Mouse (Mus musculus) frontal cortex, postnatal 10 days (tissue): Measurements from ENCODE around the gene Gstk1.

ENCODE experiments used
- DNase-seq, 2 experiments: peaks; one replicate each; pipeline ENCODE4 v3.0.0; 2022; ENCODE audit warnings: low spot score in 2 of 2, mixed read lengths in 1 of 2

The Gstk1 gene

GRCm38 (mm10) chr6:42245711-42246353 is at the start of gene Gstk1:
TSS of gene Gstk1 (plus strand) at chr6:42245935.
- peak; percentile 45 to 65 for DNase-seq

- peak in 1 of 2 experiments; percentile 17 for DNase-seq
Observed at GRCm38 (mm10) chr6:42197710-42198109, 48.0 kb upstream of the Gstk1 start.

- no peak for DNase-seq
Observed at GRCm38 (mm10) chr6:42199498-42199897, 46.2 kb upstream of the Gstk1 start.

GRCm38 (mm10) chr6:42215028-42215427 is 30.7 kb upstream of the Gstk1 start, which contains the start of gene Tas2r144:
TSS of gene Tas2r144 (plus strand) at chr6:42215328.
- DNase-seq: no peak

GRCm38 (mm10) chr6:42222286-42222685 is 23.4 kb upstream of the Gstk1 start:
- DNase-seq: no peak

- no peak for DNase-seq
Observed at GRCm38 (mm10) chr6:42225046-42225445, 20.7 kb upstream of the Gstk1 start.

GRCm38 (mm10) chr6:42227240-42228101 is 18.3 kb upstream of the Gstk1 start:
- DNase-seq: peak in 1 of 2 experiments; percentile 42

- no peak for DNase-seq
Observed at GRCm38 (mm10) chr6:42229610-42230009, 16.1 kb upstream of the Gstk1 start.

- peak in 1 of 2 experiments; percentile 27 for DNase-seq
Observed at GRCm38 (mm10) chr6:42231191-42231590, 14.5 kb upstream of the Gstk1 start.

- no peak for DNase-seq
Observed at GRCm38 (mm10) chr6:42237276-42237805, 8.4 kb upstream of the Gstk1 start.

- no peak for DNase-seq
Observed at GRCm38 (mm10) chr6:42241311-42242045, 4.3 kb upstream of the Gstk1 start.

GRCm38 (mm10) chr6:42247173-42247572 is 1.4 kb downstream of the Gstk1 start:
- DNase-seq: no peak

GRCm38 (mm10) chr6:42247981-42248380 is 2.2 kb downstream of the Gstk1 start:
- DNase-seq: no peak

- no peak for DNase-seq
Observed at GRCm38 (mm10) chr6:42251791-42252190, 6.1 kb downstream of the Gstk1 start.

GRCm38 (mm10) chr6:42253103-42253502 is 7.4 kb downstream of the Gstk1 start:
- no peak for DNase-seq

GRCm38 (mm10) chr6:42257303-42257863 is 11.6 kb downstream of the Gstk1 start:
- peak in 1 of 2 experiments; percentile 26 for DNase-seq

GRCm38 (mm10) chr6:42260430-42260829 is 14.7 kb downstream of the Gstk1 start:
- DNase-seq: no peak

GRCm38 (mm10) chr6:42261524-42262170 is 15.9 kb downstream of the Gstk1 start, which contains the start of gene Tmem139:
TSS of gene Tmem139 (plus strand) at chr6:42261970.
- DNase-seq: no peak

GRCm38 (mm10) chr6:42264626-42265312 is 19.0 kb downstream of the Gstk1 start, which contains the start of gene Casp2:
TSS of gene Casp2 (plus strand) at chr6:42264985.
- DNase-seq: peak; percentile 97 to 98
